Mouse (Mus musculus) heart, adult 8-10 months (tissue): ENCODE data around the gene Agpat2. TPM values are rescaled to one million over a fixed set of nuclear protein-coding genes. Genes with fewer than 3 reads are reported as not detected.

Experiments
- DNase-seq: peaks from one replicate; pipeline ENCODE4 v3.0.0; 2022; ENCODE audit warnings: low spot score
- total RNA-seq, 4 experiments: library from RNA; stranded (reverse); gene quantifications; 2 replicates each; pipeline ENCODE4 v1.2.4; 2022

Gene Agpat2
- total RNA-seq, 4 experiments from 2014 or later, result 51.1 to 65.9 (median 60.8) TPM

DNA sequence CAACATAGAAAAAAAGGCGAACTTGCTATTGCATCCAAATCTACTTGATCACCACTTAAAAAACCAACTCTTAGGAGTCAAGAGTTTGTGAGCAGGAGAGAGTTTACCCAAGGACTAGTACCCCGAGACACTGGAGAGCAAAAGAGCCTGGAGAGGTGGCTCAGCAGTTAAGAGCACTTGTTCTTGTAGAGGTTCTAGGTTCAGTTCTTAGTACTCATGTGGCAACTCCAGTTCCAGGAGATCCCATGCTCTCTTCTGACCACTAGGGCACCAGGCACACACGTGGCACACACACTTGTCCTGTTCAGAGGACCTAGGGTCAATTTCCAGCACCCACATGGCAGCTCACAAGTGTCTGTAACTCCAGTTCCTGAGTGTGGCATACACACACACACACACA is 21.9 kb upstream of the Agpat2 start:
- no peak for DNase-seq

DNA sequence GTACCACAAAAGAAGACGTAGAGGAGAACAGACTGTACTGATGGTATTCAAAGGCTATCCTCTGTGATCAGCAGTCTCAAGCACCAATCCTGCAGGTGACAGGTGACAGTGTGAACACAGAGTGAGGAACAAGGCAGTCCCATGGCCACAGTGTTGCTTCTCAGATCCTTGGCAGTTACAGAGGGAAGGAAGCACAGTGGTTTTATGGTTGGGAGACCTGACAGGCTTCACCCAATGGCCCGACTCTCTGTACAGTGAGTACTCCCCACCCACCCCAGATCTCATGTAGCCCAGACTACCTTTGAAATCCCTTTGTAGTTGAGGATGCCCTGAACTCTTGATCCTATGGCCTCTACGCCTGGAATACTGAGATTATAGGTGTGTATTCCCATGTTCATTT is 21.2 kb upstream of the Agpat2 start:
- no peak for DNase-seq

DNA sequence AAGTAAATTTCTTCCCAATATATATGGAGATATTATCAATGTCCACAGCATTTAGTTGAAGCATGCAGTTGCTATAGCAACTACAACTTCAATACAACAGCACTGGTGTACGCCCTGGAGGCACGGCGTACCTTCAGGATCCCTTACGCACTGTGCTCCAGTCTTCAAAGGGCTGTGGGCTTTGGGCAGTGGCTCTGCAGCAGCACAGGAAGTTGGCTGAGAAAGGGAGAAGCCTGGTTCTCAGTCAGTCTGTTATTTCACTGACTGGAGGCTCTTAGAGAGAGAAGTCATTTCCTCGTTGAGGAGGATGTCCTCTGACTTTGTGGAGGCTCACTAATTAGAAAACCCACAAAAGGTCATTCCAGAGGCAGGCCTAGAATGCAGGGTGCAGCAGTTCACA is 18.8 kb upstream of the Agpat2 start:
- no peak for DNase-seq

DNA sequence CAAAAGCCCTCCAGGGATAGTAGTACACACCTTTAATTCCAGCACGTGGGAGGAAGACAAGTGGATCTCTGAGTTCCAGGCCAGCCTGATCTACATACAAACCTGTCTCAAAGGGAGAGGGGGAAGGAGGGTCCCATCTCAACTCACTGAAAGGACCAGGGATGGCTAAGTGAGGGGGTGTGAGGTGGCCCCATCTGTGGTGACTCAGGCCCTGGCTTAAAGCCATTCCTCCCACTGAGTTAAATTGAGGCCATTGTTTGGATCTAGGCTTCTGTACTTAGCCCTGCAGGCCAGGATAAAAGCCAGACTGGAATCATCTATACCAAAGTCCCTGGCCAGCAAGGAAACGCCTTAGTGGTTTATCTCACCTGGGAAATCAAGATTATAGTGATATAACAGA is 17.0 kb upstream of the Agpat2 start:
- no peak for DNase-seq

DNA sequence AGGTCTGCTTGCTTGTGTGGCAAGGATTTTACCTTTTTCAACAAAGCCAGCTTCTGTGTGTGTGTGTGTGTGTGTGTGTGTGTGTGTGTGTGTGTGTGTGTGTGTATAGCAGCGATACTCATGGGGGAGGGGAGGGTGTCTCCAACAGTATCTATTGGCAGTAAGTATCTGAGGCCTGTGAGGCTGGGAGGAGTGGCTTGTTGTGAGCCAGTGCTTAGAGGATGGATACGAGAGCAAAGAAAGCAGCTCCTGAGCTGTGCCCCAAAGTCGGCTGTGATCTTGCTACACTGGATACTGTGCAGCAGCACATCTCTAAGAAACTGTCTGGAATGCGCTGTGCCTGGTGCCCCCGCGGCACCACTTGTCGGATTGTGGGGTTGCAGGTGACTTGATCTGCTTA is 13.7 kb upstream of the Agpat2 start:
- DNase-seq, result no peak

DNA sequence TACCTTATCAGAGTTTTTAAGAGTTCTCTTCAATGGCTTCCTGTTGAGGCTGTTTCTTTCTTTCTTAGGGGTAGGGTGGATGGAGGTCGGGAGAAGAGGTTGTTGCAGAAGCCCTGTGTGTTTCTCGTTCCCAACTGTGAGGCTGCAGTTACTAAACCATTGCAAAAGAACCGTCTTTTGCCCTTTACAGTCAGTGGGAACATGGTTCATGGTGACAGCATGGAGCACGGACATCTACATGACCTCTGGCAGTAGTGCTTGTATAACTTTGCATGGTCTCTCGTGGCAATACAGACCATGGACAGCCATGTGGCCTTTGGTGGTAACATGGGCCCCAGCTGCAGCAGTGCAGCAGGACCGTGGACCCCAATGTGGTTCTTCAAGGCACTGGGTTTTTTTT is 13.1 kb upstream of the Agpat2 start:
- no peak for DNase-seq

DNA sequence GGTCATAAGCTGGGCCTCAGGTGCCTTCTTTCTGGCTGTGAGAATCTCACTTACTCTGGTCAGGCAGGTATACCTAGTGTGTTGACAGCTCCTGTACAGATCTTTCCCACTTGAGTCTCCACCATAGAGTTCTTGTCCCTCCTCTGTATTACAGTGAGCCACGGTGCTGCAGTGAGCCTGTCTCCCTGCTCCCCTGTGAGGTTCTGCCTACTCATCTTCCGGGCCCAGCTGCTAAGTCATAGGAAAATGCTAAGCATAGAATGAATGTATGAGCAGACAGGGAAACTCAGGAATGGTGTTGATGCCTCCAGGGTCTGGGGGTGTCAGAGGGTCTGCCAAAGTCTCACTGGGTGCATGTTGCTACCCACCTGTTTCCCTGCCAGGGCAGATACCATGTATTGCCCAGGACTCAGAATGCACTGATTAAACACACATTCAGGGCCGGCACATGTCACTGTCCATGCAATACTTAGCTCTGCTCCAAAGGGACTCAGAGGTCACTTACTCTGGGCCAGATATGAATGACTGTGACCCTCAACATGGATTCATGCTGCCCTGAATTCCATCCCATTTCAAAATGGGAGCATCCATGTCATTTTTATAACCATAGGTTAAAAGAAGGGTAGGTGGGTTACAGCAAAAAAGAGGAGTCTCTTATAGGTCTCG is 11.4 kb upstream of the Agpat2 start:
- no peak for DNase-seq

DNA sequence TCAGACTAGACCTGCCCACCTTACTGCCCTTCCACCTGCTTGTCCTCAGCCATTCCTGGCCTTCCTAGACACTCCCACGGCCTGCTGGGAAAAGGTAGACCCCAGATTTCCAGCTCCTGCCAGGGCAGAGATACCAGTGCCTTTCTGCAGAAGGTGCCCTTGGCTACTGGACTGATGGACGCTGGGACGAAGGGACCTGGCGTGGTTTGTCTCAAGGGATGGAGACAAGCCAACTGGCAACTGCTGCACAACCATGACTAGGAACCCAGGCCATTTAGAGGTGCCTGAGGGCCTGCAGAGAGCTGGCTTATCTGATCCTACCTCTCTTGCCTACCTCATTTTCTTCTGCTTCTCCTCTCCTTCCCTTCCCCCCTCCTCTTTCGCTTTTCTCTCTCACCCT is 10.7 kb upstream of the Agpat2 start:
- no peak for DNase-seq

DNA sequence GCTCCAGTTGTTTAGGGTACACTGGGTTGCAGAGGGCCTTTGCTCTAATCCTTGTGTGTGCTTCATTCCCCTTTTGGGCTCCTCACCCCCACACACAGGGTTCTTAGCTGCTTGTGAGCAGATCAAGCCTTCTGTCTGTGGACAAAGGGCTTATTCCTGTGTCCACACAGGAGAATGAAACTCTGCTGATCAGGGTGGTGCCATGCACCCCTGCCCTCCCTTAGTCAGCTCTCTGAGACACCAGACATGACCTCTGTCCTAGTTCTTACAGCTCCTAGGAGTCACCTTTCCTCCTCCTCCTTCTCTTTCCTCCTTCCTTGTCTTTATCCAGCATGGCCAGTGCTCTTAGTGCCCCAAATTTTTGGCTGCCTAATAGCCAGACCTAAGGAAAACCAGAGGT is 7.7 kb upstream of the Agpat2 start:
- no peak for DNase-seq

DNA sequence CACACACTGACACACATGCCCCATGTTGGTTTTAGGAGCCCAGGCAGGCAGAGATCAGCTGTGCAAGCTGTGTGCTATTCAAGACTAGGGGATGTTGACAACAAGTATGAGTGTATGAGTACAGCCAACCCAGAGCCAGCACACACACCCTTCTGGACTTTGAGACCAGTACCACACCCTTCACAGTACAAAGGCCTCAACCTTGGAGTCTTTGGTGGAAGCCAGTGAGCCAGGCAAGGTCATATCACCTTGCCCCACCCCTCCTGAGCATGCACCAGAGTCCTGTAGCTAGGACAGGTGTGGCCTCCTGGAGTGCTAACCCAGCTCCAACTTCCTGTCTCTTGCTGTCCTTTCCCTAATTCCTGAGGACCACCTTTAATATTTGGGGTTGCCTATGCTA is 6.8 kb upstream of the Agpat2 start:
- DNase-seq, result no peak

DNA sequence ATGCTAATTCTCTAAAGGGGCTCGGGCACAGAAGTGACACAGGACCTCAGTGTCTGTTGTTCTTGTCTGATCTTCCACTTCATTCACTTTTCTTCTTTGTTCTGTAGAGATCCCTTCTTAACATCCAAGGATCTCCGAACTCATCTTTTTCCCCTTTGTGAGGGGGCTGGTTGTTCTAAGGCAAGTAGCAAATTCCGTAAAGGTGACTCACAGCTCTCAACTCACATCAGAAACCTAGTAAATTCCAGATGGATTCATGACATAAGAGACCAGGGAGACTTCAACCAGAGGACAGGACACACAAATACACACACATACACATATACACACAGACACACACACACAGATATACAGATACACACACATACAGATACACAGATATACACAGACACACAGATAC is 6.3 kb upstream of the Agpat2 start:
- no peak for DNase-seq

DNA sequence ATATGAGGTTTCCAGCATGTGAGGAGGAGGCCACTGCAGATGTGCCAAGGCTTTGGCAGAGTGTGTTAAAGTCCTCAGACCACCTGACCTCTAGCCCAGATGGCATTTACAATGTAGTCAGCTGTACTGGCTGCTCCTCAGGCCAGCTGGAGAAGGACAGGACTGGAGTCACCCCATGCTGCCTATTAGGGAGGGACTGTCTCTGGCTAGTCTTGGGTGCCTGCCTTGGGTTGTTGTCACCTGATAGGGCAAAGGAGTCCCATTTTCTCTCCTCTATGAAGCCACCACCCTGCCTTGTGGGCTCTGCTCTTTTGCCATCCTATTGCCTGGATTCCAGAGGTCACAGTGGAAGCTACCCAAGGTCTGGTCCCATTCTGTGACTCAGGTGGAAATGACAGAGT is 5.0 kb upstream of the Agpat2 start:
- DNase-seq, result peak; percentile 63

DNA sequence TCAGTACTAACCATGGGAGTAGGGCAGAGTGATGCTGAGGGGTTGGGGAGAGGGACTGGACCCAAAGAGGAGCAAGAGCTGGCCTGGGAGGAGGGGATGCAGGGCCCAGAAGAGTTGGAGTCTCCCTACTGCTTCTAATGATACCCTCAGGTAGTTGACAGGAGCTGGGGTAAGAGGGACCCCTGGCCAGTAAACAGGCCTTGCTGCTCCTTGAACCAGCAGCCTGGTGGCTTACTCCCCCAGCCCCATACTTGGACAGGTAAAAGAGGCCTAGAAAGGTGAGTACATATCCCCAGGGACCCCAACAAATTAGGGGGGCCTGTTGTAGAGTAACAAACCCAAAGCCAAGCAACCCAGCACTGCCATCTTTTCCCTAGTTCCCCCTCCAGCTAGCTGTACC is 4.6 kb upstream of the Agpat2 start:
- DNase-seq, result no peak

DNA sequence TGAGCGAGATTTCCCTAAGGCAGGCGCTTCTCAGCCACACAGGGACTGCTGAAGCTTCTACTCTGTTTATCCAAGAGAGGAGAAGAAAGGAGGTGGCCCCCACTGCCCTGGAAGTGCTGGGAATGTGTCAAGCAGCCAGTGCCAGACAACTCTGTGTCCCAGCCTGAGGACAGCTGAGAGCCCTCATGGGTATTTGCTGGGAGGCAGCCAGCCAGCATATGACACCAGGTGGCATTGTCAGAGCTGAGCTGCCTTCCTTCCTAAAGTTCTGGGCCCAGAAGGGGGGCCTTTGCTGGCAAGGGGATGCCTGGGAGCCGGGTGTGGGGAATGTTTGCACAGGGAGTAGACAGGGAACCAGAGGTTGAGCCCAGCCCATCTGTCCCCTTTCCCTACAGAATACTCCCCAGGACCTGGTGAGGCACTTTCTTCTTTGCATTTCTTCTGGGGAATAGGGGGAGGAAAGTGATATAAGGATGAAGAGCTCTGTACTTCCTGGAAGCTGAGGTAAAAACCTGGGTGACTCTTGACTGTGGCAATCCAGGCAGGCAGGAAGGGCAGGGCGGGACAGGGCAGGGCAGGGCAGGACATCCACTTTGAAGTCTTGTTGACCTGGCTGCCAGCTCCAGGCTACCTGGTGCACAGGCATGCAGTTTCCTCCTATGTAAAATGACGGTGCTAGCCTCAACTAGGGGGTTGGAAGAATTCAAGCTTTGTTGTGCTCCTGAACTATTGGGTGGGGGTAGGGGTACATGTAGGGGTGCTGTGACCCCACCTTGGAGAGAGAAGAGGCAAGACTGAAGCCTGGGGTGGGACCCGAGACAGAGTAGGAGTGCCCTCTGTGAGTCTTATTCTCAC is 3.1 kb upstream of the Agpat2 start:
- peak; percentile 61 for DNase-seq

DNA sequence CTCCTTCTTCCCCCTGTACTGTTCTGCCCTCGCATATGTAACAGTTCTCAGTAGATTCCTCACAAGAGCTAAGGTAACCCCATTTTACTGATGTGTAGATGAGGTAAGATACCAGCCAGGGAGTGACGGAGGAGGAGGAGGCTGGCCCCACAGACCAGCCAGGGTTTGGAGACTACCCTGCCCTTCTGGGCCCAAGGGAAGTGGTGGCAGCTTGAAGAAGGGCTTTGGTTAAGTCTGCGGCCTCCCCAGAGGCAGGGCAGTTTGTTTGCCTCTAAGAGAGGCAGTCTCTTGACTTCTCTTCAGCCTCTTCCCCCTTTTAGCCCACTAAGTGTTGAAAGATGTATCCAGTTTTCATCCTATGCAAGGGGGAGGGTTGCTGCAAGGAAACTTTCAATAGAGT is 2.4 kb upstream of the Agpat2 start:
- no peak for DNase-seq

DNA sequence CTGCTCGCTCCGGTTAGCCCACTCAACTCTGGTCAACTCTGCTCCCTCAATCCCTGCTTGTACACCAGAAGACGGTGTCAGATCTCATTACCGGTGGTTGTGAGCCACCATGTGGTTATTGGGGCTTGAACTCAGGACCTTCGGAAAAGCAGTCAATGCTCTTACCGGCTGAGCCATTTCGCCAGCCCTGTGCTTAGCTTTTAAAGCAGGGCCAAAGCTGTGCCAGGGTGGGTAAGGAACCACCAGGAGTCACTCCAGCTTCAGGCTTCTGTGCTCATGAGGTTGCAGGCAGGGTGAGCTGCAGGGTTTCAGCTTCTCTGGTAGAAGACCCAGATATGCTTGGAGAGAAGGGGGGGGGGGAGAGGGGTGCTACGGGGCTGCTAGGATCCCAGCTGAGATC is 1.1 kb upstream of the Agpat2 start:
- DNase-seq, result no peak

DNA sequence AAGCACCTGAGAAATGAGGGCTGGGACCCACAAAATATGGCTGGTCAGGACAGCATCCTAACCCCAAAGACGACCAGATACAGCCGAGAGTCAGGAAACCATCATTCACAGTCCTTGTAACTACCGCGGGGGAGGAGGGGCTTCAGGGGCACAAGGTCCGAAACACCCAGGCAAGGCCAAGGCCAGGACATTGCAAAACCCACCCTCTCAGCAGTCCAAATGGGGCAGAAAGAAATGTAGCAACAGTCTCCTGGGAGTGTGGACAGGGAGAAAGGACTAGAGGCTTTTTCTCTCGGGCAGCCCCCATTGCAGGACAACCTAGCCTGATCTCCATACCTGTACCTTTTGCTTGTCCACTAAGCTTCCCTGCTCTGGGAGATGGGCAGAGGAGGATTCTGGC is 1.1 kb downstream of the Agpat2 start:
- no peak for DNase-seq

DNA sequence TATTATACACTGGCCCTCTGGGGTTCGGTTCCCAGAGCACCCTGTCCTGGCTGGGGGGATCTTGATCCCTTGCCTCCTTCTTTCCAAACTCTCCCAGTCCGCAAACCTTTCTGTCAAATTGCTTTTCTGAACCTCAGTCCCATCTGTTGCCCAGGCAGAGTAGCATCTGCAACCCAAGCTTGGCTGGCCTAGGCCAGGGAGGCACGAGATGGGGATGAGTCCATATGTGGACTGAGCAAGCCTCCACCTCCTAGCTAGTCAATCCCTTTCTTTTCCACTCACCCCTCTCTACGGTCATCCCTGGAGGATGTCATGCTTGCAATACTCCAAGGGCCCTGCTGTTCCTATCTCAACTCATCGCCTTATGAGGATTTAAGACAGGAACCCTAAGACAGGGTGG is 1.6 kb downstream of the Agpat2 start:
- no peak for DNase-seq

DNA sequence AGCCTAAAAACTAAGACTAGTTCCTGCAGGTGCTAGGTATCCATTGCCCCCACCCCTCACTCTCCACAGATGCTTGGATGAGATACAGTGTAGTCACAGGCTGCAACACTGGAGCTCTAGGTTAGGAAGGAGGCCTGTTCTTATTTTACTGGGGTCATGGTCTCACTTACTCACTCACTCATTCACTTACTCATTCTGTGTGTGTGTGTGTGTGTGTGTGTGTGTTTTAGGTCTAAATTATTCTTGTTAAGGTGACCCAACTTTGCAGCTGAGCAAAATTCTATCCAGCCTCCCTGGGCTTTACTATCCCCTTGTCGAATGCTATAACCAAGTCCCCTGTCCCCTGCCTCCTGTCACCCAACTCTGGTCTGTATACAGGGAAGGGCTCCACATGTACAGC is 2.6 kb downstream of the Agpat2 start:
- no peak for DNase-seq

DNA sequence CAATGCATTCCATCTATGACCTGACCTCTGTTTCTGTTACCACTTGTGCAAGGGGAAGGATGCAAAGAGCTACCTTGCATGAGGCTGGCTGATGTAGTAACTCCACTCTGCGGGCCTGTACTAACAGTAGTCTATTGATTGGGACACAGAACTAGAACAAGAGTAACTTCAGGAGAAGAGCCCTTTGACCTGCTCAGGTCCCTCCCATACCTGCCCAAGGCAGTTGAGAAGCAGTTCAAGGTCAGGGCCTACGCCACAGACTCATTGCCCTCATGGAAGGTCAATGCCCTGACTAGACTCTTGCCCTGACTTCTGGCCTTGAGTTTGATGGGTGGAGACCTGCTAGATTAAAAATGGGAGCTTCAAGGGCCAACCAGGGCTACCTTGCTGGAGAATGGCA is 3.6 kb downstream of the Agpat2 start:
- DNase-seq, result no peak

DNA sequence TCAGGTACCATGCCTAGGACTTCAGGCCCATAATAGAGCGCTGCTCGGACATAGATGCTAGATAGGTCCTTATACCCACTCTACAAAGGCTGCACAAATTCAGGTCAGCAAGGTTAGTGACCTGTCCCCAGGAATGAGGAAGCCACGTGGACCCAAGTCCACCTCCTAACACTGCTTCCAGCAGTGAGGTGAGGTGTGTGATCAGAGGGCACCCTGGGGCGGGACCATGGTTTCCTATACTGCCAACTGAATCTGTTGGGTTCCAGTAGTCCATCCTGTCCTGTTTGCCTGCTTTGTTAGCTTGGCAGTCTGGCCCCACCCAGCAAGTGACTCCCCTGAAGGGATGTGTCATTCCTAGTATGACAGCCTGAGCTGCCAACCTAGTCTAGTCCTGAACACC is 4.3 kb downstream of the Agpat2 start:
- no peak for DNase-seq

DNA sequence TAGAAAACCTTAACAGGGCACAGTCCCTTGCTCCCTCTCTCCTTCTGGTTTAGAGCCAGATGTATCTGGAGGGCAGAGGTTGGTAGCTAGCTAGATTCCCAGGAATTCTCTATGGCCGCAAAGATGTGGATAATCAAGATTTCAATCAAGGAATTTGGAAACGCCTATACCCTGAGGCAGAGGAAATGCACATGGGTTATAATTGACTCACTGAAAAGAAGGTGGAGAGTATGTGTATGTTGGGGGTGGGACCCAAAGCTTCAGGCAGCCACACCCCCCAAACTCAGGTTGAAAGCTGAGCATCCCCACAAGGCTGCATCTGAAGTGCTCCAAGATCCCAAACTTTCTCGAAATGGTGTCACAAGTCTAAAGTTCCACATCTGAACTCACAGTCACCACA is 5.8 kb downstream of the Agpat2 start:
- DNase-seq, result no peak

DNA sequence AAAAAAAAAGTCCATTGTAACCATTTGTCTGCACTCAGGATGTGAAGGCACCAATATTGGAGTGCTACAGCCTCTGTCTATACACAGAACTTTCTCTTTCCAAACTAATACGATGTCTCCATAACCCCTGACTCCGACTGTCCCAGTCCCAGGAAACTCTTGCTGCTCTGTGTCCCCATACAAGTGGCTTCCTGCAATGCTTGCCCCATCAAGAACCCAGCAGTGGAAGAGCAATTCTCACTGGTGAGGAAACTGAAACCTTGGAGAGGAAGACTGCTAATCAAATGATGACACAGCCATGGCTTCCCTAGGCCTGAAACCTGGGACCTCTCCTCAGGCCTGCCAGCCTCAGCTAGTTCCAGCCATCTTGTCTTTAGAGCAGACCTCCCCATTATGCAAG is 6.4 kb downstream of the Agpat2 start:
- no peak for DNase-seq

DNA sequence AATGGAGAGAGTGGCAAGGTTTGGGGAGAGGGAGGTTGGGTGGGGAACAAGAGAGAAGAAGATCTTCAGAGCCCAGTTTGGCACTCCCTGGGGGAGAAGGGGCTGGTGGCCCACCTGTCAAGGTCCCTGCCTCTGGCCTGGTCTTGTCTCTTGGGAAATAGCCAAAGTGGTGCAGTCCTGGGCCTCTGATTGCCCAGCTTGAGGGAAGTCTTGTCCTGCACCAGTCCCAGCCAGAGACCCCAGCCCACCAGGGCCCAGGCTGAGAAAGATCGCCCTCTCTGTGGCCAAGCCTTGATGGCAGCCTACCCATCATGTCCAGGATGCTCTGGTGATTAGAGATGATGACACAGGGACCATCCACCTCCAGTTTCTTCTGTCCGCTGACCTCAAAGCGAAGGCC is 7.3 kb downstream of the Agpat2 start:
- DNase-seq, result no peak
